Mouse (Mus musculus) heart, embryonic 15.5 days (tissue): Measurements from ENCODE around the gene Smad1. TPM values are rescaled to one million over a fixed set of nuclear protein-coding genes. Genes with fewer than 3 reads are reported as not detected.
A peak's percentile ranks its signal among the peaks of the same experiment; 100 is the strongest.

ENCODE experiments used
- ATAC-seq: fragments of 200-750 bp; cut with Nextera tagmentation; replicated peaks from 2 replicates; pipeline ENCODE4 v1.8.0; 2017; ENCODE audit warnings: low read depth, moderate TSS enrichment; ENCODE audit not compliant: insufficient number of reproducible peaks, insufficient read depth, low FRiP score
- H3K27ac ChIP-seq: fragments of 300-500 bp; sonication (generic); 2 replicates; pipeline ENCODE4 v1.5.1; 2015; ENCODE audit warnings: mild to moderate bottlenecking, inconsistent platforms
- H3K27me3 ChIP-seq: fragments of 300-500 bp; sonication (generic); 2 replicates; pipeline ENCODE4 v1.6.1; 2015; ENCODE audit warnings: inconsistent platforms
- H3K36me3 ChIP-seq: fragments of 300-500 bp; sonication (generic); 2 replicates; pipeline ENCODE4 v1.6.1; 2015; ENCODE audit warnings: mild to moderate bottlenecking, inconsistent platforms
- H3K4me1 ChIP-seq: fragments of 300-500 bp; sonication (generic); replicated peaks from 2 replicates; pipeline ENCODE4 v1.6.1; 2015; ENCODE audit warnings: inconsistent platforms
- H3K4me2 ChIP-seq: fragments of 300-500 bp; sonication (generic); 2 replicates; pipeline ENCODE4 v1.6.1; 2015; ENCODE audit warnings: inconsistent platforms, mild to moderate bottlenecking, moderate library complexity
- H3K4me3 ChIP-seq: fragments of 300-500 bp; sonication (generic); 2 replicates; pipeline ENCODE4 v1.5.1; 2015; ENCODE audit warnings: mild to moderate bottlenecking, inconsistent platforms
- H3K9ac ChIP-seq: fragments of 300-500 bp; sonication (generic); 2 replicates; pipeline ENCODE4 v1.6.1; 2015; ENCODE audit warnings: mild to moderate bottlenecking, inconsistent platforms
- H3K9me3 ChIP-seq: fragments of 300-500 bp; sonication (generic); replicated peaks from 2 replicates; pipeline ENCODE4 v1.6.1; 2016; ENCODE audit warnings: inconsistent platforms
- WGBS: fragments of 180-500 bp; shearing (Covaris S2); methylation state at CpG from one replicate; pipeline ENCODE4 v1.1.7; 2015; ENCODE audit warnings: mixed read lengths; 5-methylcytosine and 5-hydroxymethylcytosine counted together
- polyA plus RNA-seq: library from polyadenylated mRNA; unstranded; fragments of >200 nt; fragmentation: Nextera tagmentation; extraction: Ambion mirVana; gene quantifications from 2 replicates; pipeline ENCODE4 v1.2.1, GENCODE M21; 2015

Gene Smad1
- polyA plus RNA-seq, 1 experiment from 2014 or later: 17.9 TPM

GRCm38 (mm10) chr8:79329735-79330134 lies 69.6 kb downstream of the Smad1 start:
- no peaks in the 10 kb centered on the region for H3K27me3 ChIP-seq
- no peaks in the 10 kb centered on the region for H3K9me3 ChIP-seq
- H3K4me2 ChIP-seq: no peak overlapping the region
- no peak overlapping the region for H3K9ac ChIP-seq
- no peaks in the 10 kb centered on the region for H3K36me3 ChIP-seq
- no peak overlapping the region for H3K4me3 ChIP-seq
- ATAC-seq: no peak
- peaks cover 4% of the 10 kb centered on the region; the same call in 1 of the 2 replicates for H3K4me1 ChIP-seq
- 72% methylated on average over 2 of the region's 2 CpGs for WGBS
- no peak overlapping the region for H3K27ac ChIP-seq

GRCm38 (mm10) chr8:79329182-79329581 lies 70.1 kb downstream of the Smad1 start:
- Histone ChIP-seq H3K4me3 (no peak overlapping the region), H3K27me3 (no peaks in the 10 kb centered on the region), H3K4me1 (peaks cover 4% of the 10 kb centered on the region; the same call in 1 of the 2 replicates), H3K9me3 (no peaks in the 10 kb centered on the region), H3K36me3 (no peaks in the 10 kb centered on the region), H3K27ac (no peak overlapping the region), H3K9ac (no peak overlapping the region), H3K4me2 (no peak overlapping the region)
- 76% methylated on average over 4 of the region's 4 CpGs for WGBS
- no peak for ATAC-seq

GRCm38 (mm10) chr8:79325510-79325909 lies 73.8 kb downstream of the Smad1 start:
- 71% methylated on average over 6 of the region's 6 CpGs for WGBS
- H3K36me3 ChIP-seq: no peaks in the 10 kb centered on the region
- H3K4me1 ChIP-seq: no peaks in the 10 kb centered on the region
- no peak for ATAC-seq
- H3K9ac ChIP-seq: no peak overlapping the region
- no peaks in the 10 kb centered on the region for H3K9me3 ChIP-seq
- H3K27ac ChIP-seq: no peak overlapping the region
- no peaks in the 10 kb centered on the region for H3K27me3 ChIP-seq
- H3K4me2 ChIP-seq: no peak overlapping the region
- H3K4me3 ChIP-seq: no peak overlapping the region

- no peak overlapping the region for H3K4me3 ChIP-seq
- H3K36me3 ChIP-seq: no peaks in the 10 kb centered on the region
- WGBS: 71% methylated on average over 5 of the region's 5 CpGs
- no peaks in the 10 kb centered on the region for H3K27me3 ChIP-seq
- no peaks in the 10 kb centered on the region for H3K9me3 ChIP-seq
- no peaks in the 10 kb centered on the region for H3K4me1 ChIP-seq
- no peak overlapping the region for H3K9ac ChIP-seq
- no peak for ATAC-seq
- no peak overlapping the region for H3K27ac ChIP-seq
- no peak overlapping the region for H3K4me2 ChIP-seq
These were observed 74.4 kb downstream of the Smad1 start for GRCm38 (mm10) chr8:79324928-79325327.

- Histone ChIP-seq H3K4me1 (no peaks in the 10 kb centered on the region), H3K27ac (no peak overlapping the region), H3K9me3 (no peaks in the 10 kb centered on the region), H3K4me2 (no peak overlapping the region), H3K36me3 (no peaks in the 10 kb centered on the region), H3K9ac (no peak overlapping the region), H3K4me3 (no peak overlapping the region), H3K27me3 (no peaks in the 10 kb centered on the region)
- ATAC-seq: no peak
- WGBS: 47% methylated on average over 3 of the region's 3 CpGs
These were observed 75.3 kb downstream of the Smad1 start for GRCm38 (mm10) chr8:79324036-79324435.

- Histone ChIP-seq H3K4me1 (no peaks in the 10 kb centered on the region), H3K4me3 (no peak overlapping the region), H3K27me3 (no peaks in the 10 kb centered on the region), H3K4me2 (no peak overlapping the region), H3K9me3 (no peaks in the 10 kb centered on the region), H3K36me3 (no peaks in the 10 kb centered on the region), H3K27ac (peak overlapping the region; percentile 49; the same call in 1 of the 2 replicates), H3K9ac (no peak overlapping the region)
- 62% methylated on average over 7 of the region's 7 CpGs for WGBS
- ATAC-seq: no peak
These were observed 76.2 kb downstream of the Smad1 start for GRCm38 (mm10) chr8:79323121-79323520.

- 56% methylated on average over 2 of the region's 2 CpGs for WGBS
These were observed 88.5 kb downstream of the Smad1 start for GRCm38 (mm10) chr8:79310801-79311200.

GRCm38 (mm10) chr8:79305941-79306340 lies 93.4 kb downstream of the Smad1 start:
- WGBS: 60% methylated on average over 5 of the region's 5 CpGs

More at GRCm38 (mm10) chr8:79310801-79311200, 88.5 kb downstream of the Smad1 start:
- H3K9me3 ChIP-seq: no peaks in the 10 kb centered on the region
- no peak for ATAC-seq
- H3K9ac ChIP-seq: no peak overlapping the region
- H3K27me3 ChIP-seq: no peaks in the 10 kb centered on the region
- no peak overlapping the region for H3K4me3 ChIP-seq
- no peak overlapping the region for H3K4me2 ChIP-seq
- H3K36me3 ChIP-seq: no peaks in the 10 kb centered on the region
- H3K4me1 ChIP-seq: no peaks in the 10 kb centered on the region
- no peak overlapping the region for H3K27ac ChIP-seq

GRCm38 (mm10) chr8:79301548-79301947 lies 97.8 kb downstream of the Smad1 start:
- Histone ChIP-seq H3K9ac (no peak overlapping the region), H3K27me3 (no peaks in the 10 kb centered on the region), H3K4me1 (no peaks in the 10 kb centered on the region), H3K27ac (no peak overlapping the region), H3K9me3 (no peaks in the 10 kb centered on the region), H3K4me3 (no peak overlapping the region), H3K4me2 (no peak overlapping the region), H3K36me3 (no peaks in the 10 kb centered on the region)
- no peak for ATAC-seq
- WGBS: 65% methylated on average over 3 of the region's 3 CpGs

More at GRCm38 (mm10) chr8:79305941-79306340, 93.4 kb downstream of the Smad1 start:
- no peaks in the 10 kb centered on the region for H3K9me3 ChIP-seq
- no peaks in the 10 kb centered on the region for H3K36me3 ChIP-seq
- no peak overlapping the region for H3K4me2 ChIP-seq
- H3K27ac ChIP-seq: no peak overlapping the region
- H3K27me3 ChIP-seq: no peaks in the 10 kb centered on the region
- no peak overlapping the region for H3K4me3 ChIP-seq
- H3K9ac ChIP-seq: no peak overlapping the region
- no peak for ATAC-seq
- no peaks in the 10 kb centered on the region for H3K4me1 ChIP-seq

GRCm38 (mm10) chr8:79299704-79300103 lies 99.6 kb downstream of the Smad1 start:
- Histone ChIP-seq H3K36me3 (no peaks in the 10 kb centered on the region), H3K27ac (no peak overlapping the region), H3K9ac (no peak overlapping the region), H3K4me3 (no peak overlapping the region), H3K9me3 (no peaks in the 10 kb centered on the region), H3K27me3 (no peaks in the 10 kb centered on the region), H3K4me2 (no peak overlapping the region), H3K4me1 (0 out of 2 replicates have a peak, but pooled peaks cover 3% of the 10 kb centered on the region)
- ATAC-seq: no peak
- 73% methylated on average over 5 of the region's 5 CpGs for WGBS

- no peak for ATAC-seq
- Histone ChIP-seq H3K36me3 (no peaks in the 10 kb centered on the region), H3K4me1 (peaks cover 15% of the 10 kb centered on the region), H3K9me3 (no peaks in the 10 kb centered on the region), H3K4me2 (no peak overlapping the region), H3K27ac (no peak overlapping the region), H3K9ac (no peak overlapping the region), H3K27me3 (no peaks in the 10 kb centered on the region), H3K4me3 (no peak overlapping the region)
- 39% methylated on average over 3 of the region's 3 CpGs for WGBS
These were observed 101.6 kb downstream of the Smad1 start for GRCm38 (mm10) chr8:79297763-79298162.

GRCm38 (mm10) chr8:79295276-79296105 lies 103.8 kb downstream of the Smad1 start:
- peak overlapping the region; percentile 66 for H3K4me3 ChIP-seq
- H3K4me2 ChIP-seq: peak overlapping the region; percentile 74
- peak overlapping the region; percentile 85 for H3K9ac ChIP-seq
- no peaks in the 10 kb centered on the region for H3K27me3 ChIP-seq
- H3K27ac ChIP-seq: peak overlapping the region; percentile 97
- 13% methylated on average over 18 of the region's 18 CpGs for WGBS
- H3K36me3 ChIP-seq: no peaks in the 10 kb centered on the region
- no peaks in the 10 kb centered on the region for H3K9me3 ChIP-seq
- ATAC-seq: no peak
- peaks cover 18% of the 10 kb centered on the region for H3K4me1 ChIP-seq
